Mouse (Mus musculus) heart, postnatal 0 days (tissue): ENCODE measurements around the gene Zmat1.

Experiments
- CTCF ChIP-seq: IDR thresholded peaks from 2 replicates; pipeline ENCODE4 v1.5.1; 2016; ENCODE audit warnings: antibody characterized with exemption, control low read depth, low read depth
- EP300 ChIP-seq: IDR thresholded peaks from 2 replicates; pipeline ENCODE4 v1.6.1; 2016; ENCODE audit warnings: antibody characterized with exemption, low read depth

- no peak for TF ChIP-seq CTCF
- TF ChIP-seq EP300 = no peak
Measured at GRCm38 (mm10) chrX:134964546-134964945, 44.5 kb downstream of the Zmat1 start, which contains the start of gene Nxf2.
